Mouse (Mus musculus) CD4-positive, CD25-positive, alpha-beta regulatory T cell, adult 4 months (primary cell): ENCODE data around the gene Slc7a8. TPM values are rescaled to one million over a fixed set of nuclear protein-coding genes. Genes with fewer than 3 reads are reported as not detected.
A peak's percentile ranks its signal among the peaks of the same experiment; 100 is the strongest.

Experiments used
- ATAC-seq: one replicate; pipeline ENCODE4 v1.8.0; 2017
- polyA plus RNA-seq, 2 experiments: library from polyadenylated mRNA; unstranded; fragments of 100-300 nt; shearing (Covaris generic); gene quantifications; one replicate each; pipeline ENCODE4 v1.2.1; 2017

Gene Slc7a8
- polyA plus RNA-seq, 2 experiments from 2014 or later = 0.14 TPM; not detected in 1

- ATAC-seq = no peak
Observed at GRCm38 (mm10) chr14:54698733-54699132, 83.0 kb downstream of the Slc7a8 start, which contains the start of gene Gm29776. Gene Gm29776 (minus strand): TSS chr14:54698833.

- no peak for ATAC-seq
Observed at GRCm38 (mm10) chr14:54696752-54697151, 85.0 kb downstream of the Slc7a8 start.

GRCm38 (mm10) chr14:54695042-54695441, 86.7 kb downstream of the Slc7a8 start:
- ATAC-seq = no peak

- ATAC-seq = no peak
Observed at GRCm38 (mm10) chr14:54687251-54687650, 94.5 kb downstream of the Slc7a8 start.

- peak; percentile 93 for ATAC-seq
Observed at GRCm38 (mm10) chr14:54686522-54687143, 95.1 kb downstream of the Slc7a8 start, which contains the start of gene Acin1. Gene Acin1 (minus strand): TSS chr14:54686931.

- peak; percentile 25 for ATAC-seq
Observed at GRCm38 (mm10) chr14:54686063-54686521, 95.7 kb downstream of the Slc7a8 start, which contains the start of gene 1700123O20Rik. Gene 1700123O20Rik (plus strand): TSS chr14:54686216.

GRCm38 (mm10) chr14:54685471-54685870, 96.3 kb downstream of the Slc7a8 start:
- no peak for ATAC-seq

- ATAC-seq = no peak
Observed at GRCm38 (mm10) chr14:54682396-54682795, 99.3 kb downstream of the Slc7a8 start.

GRCm38 (mm10) chr14:54678657-54679304, 103.0 kb downstream of the Slc7a8 start:
- ATAC-seq = no peak

- no peak for ATAC-seq
Observed at GRCm38 (mm10) chr14:54676290-54676689, 105.5 kb downstream of the Slc7a8 start.

- no peak for ATAC-seq
Observed at GRCm38 (mm10) chr14:54674317-54674716, 107.4 kb downstream of the Slc7a8 start.

Other genes starting within 250 kb of the Slc7a8 start
- gene Haus4, start 227.3 kb downstream of the Slc7a8 start, polyA plus RNA-seq = 10 to 100 TPM; 21.0 to 28.8 TPM
- gene Ajuba, start 204.4 kb downstream of the Slc7a8 start, polyA plus RNA-seq = not detected
- 1 to 10 TPM; 3.7 to 6.9 TPM for gene 4931414P19Rik, start 176.0 kb downstream of the Slc7a8 start, polyA plus RNA-seq
- 100 to 1,000 TPM; 154 to 163 TPM for gene Psmb5, start 163.9 kb downstream of the Slc7a8 start, polyA plus RNA-seq
- not detected for gene Psmb11, start 160.5 kb downstream of the Slc7a8 start, polyA plus RNA-seq
- not detected for gene Gm17606, start 141.0 kb downstream of the Slc7a8 start, polyA plus RNA-seq
- gene Cdh24, start 140.6 kb downstream of the Slc7a8 start, polyA plus RNA-seq = under 1 TPM; 0.15 to 0.16 TPM
- 100 to 1,000 TPM in 1 of 2 experiments, 10 to 100 TPM in 1; 98.9 to 105 TPM for gene 1700123O20Rik, start 95.7 kb downstream of the Slc7a8 start, polyA plus RNA-seq
- 100 to 1,000 TPM; 151 to 179 TPM for gene Acin1, start 95.0 kb downstream of the Slc7a8 start, polyA plus RNA-seq
- not detected for gene Gm29776, start 83.1 kb downstream of the Slc7a8 start, polyA plus RNA-seq
- gene Cebpe, start 69.8 kb downstream of the Slc7a8 start, polyA plus RNA-seq = not detected
- not detected for gene Rnf212b, start 32.2 kb upstream of the Slc7a8 start, polyA plus RNA-seq
- 1 to 10 TPM; 3.4 to 7.6 TPM for gene Homez, start 89.0 kb upstream of the Slc7a8 start, polyA plus RNA-seq
- gene Ppp1r3e, start 95.6 kb upstream of the Slc7a8 start, polyA plus RNA-seq = 1 to 10 TPM in 1 of 2 experiments, not detected in 1; 1.1 TPM
- 1 to 10 TPM; 1.3 to 2.7 TPM for gene Bcl2l2, start 101.4 kb upstream of the Slc7a8 start, polyA plus RNA-seq
- not detected for gene Gm20521, start 101.5 kb upstream of the Slc7a8 start, polyA plus RNA-seq
- gene Pabpn1, start 110.6 kb upstream of the Slc7a8 start, polyA plus RNA-seq = 10 to 100 TPM; 19.6 to 33.9 TPM
- gene Slc22a17, start 131.2 kb upstream of the Slc7a8 start, polyA plus RNA-seq = 1 to 10 TPM in 1 of 2 experiments, under 1 TPM in 1; 0.71 to 1.1 TPM
- gene Efs, start 144.2 kb upstream of the Slc7a8 start, polyA plus RNA-seq = not detected
- not detected for gene Il25, start 150.7 kb upstream of the Slc7a8 start, polyA plus RNA-seq
- gene Cmtm5, start 154.3 kb upstream of the Slc7a8 start, polyA plus RNA-seq = not detected
- not detected for gene Myh6, start 185.0 kb upstream of the Slc7a8 start, polyA plus RNA-seq
- not detected for gene Gm17428, start 195.0 kb upstream of the Slc7a8 start, polyA plus RNA-seq
- gene Myh7, start 212.7 kb upstream of the Slc7a8 start, polyA plus RNA-seq = not detected
- 100 to 1,000 TPM; 181 to 192 TPM for gene Ngdn, start 233.5 kb upstream of the Slc7a8 start, polyA plus RNA-seq